Mouse (Mus musculus) adrenal gland, postnatal 36 days (tissue): ENCODE data around the gene Zzz3. TPM values are rescaled to one million over a fixed set of nuclear protein-coding genes. Genes with fewer than 3 reads are reported as not detected.
"Not testable (repeated sequence)": the region's sequence is repeated elsewhere in the genome, so short reads cannot be mapped to it uniquely, and the experiment has no call there.

Experiments used
- DNase-seq, 2 experiments: peaks; one replicate each; pipeline ENCODE4 v3.0.0; 2021; ENCODE audit warnings: mixed read lengths in 1 of 2
- total RNA-seq, 2 experiments: library from RNA; stranded (reverse); gene quantifications; 2 replicates each; pipeline ENCODE4 v1.2.3; 2021

Zzz3 gene
- total RNA-seq, 2 experiments from 2014 or later = 32.7 to 37.6 TPM

DNA sequence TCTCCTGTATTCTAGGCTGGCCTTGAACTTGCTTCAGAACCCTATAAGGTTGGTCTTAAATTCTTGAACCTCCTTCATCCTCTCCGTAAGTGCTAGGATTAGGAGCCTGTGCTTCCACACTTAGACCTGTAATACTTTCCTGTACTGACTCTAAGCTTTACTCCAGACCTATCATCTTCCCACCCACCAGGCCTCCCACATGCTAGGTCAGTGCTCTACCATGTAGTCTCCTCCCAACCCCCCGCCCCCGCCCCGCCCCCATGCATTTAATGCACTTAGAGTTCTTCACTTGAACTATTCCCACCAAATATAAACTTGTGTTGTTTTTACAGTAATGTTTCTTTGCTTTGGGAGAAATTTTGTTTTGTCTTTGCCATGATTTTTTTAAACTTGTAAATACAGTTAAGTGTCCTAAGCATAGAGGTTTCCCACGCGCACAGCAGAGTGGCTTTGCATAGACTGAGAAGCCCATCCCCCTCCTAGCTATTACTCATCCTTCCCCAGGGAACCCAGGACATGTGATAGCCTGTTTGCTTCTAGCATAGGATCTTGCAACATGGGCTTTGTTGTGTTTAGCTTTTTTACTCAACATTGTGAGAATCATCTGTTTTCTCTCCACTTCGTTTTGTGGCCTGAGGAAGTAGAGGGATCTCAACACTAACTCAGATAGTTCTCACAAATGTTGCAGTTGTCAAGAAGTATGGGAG, 6.8 kb downstream of the Zzz3 start:
- DNase-seq = peak; percentile 52 to 78

DNA sequence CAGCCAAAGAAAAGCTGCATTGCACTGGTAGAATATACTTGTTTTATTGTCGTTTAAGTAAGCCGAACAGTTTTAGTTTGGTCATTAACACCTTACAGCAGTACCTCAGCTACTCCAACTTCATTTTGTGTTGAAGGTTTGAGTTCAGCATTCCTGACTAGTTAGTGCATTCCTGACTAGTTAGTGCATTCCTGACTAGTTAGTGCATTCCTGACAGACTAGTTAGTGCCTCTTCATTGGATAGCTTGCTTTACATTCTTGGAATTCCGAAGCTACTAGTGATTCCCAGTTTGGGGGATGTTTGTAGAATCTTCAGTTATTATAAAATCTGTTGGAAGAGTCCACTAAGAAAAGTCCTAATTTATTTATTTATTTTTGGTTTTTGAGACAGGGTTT, 7.4 kb downstream of the Zzz3 start:
- DNase-seq = no peak

DNA sequence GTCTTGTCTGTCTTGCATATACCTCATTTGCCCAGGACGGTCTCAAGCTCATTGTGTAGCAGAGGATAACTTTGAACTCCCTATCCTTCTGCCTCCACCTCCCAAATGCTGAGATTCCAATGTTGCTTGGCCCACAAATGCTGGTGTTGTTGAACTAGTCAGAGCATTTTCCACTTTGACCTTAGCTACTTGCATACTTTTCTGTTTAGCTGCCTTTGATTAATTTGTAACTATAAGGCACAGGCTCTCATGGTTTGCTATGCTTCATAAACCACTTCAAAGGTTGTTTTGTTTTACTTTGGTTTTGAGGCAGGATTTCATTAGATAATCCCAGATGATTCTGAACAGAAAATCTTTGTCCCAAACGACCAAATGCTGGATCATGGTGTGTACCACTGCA, 8.6 kb downstream of the Zzz3 start:
- DNase-seq = no peak

DNA sequence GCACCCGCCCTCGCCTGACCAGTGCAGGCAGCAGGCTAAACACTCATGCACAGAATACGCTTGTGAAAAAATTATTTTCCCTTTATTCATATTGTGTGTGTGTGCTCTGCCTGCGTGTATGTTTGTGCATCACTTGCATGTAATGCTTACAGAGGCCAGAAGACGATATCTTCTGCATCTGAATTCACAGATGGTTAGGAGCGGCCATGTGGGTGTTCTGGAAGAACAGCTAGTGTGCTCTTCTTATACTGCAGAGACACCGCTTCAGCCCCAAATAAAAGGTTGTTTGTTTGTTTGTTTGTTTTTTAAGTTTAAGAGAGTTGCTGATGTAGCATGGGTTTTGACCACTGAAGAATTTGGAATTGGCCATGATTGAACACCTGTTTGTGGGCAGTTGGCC, 10.1 kb downstream of the Zzz3 start:
- DNase-seq = no peak

DNA sequence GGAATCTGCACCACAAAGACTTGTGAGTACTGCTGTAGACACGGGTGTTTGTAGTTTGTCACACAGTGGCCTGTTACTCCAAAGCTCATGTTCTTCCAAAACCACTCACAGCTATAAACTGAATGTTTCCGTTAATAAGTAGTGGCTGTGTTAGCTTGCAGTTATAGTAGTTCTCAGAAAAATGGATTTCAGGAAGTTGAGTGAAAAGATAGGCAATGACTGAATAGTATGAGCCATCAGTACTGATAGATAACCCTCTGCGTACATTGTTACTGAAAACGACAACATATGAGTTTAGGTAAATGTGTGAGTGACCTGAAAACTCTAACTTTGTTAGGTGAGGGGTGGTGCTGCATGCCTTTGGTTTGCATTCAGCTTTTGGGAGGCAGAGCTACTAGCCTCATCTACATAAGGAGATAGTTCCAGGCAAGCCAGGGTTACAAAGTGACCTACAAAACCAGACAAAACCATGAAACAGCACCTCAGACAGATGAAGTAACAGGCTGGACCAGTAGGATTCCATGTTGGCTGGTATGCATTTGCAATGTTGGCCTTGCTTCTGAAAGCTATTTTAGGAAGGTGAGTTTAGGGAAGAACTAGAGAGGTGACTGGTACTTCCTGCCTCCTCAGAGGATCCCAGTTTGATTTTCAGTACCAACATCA, 10.8 kb downstream of the Zzz3 start:
- no peak for DNase-seq

DNA sequence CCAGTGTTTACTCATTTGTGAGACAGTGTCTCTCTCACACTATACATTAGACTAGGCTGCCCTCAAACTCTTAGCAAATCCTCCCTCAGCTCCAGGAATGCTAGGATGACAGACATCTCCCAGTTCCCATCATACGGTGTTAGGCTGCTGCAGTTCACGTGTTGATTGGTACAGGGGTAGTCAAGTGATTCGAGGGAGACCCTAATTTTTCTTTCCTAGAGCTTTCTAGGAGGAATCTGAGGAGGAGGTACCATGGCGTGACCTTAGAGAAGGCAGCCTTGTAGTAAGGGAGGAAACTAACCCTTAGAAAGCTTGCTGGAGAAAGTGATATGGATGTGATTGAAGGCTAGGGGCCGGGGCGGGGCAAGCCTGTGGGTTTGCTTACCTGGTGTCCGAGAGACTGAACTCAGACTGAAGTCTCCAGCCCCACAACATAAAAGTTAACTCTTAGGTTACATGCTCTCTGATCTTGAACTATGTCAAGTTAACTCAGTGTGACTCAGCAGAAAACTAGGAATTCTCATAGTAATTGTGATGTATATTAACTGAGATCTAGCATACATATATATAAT, 15.8 kb downstream of the Zzz3 start:
- DNase-seq = no peak

DNA sequence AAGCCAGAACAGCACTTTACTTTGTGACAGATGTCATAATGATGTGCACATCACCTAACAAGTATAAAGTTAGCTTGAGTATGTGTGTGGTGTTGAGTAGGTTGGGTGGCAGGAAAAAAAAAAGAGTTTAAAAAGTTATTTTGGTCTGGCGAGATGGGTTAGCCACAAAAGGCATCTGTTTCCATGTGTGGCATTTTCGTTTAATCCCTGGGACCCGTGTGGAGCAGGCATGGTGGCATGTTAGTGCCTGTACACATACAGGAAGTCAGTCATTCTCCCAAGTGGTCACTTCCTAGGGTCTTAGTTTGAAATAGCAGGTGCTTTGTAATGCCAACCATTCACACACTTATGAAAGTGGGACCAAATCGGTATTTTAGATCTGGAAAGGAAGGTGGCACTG, 17.1 kb downstream of the Zzz3 start:
- DNase-seq = no peak

DNA sequence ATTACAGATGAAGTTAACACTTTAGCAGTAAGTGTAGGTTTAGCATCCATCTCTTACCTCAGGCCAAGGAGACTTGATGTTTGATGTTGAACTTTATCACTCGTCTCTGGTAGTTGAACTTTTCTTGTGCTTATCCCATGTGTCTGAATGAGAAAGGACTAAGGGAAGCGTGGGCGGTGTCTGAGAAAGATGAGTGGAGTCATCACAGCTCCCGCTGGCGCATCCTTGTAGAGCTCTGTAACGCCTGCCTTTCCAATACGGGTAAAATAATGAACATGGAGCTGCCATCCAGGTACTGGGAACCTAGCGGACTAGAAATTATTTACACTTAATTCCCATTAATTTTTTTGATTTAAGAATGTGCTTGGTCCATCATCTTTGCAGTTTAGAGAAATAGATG, 33.7 kb downstream of the Zzz3 start:
- no peak for DNase-seq

DNA sequence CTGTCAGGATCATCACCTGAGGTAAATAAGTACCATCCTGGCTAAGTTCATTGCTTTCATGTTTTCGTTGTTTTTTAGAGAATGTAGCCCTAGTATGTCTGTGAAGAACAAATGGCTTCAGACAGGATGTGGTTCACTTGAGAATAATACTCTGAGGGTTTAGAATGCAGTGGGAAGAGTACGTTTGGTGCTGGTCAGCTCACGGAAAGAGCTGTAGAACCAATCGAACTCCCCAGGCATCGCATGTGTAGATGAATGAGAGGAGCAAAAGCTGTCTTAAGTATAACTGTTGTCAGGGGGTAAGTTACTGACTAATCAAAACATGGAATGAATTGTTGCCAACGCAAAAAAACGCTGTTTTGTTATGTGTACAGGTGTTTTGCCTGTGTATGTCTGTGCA, 37.4 kb downstream of the Zzz3 start:
- DNase-seq = no peak

DNA sequence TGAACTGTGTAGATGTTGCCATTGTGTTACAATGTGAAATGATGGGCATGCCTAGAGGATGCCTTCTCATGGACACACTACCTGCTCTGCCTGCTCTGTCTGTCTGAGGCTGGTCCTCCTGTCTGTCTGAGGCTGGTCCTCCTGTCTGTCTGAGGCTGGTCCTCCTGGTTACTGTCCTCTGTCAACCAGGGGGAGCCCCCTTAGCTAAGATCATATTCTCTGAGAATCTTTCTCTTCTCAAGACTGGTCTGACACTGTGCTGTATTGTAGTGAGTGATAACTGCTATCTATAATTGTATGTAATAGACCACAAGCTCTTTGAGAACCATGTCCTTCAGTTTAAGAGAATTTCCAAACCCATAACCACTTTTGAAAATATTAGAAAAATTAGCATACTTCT, 40.3 kb downstream of the Zzz3 start:
- no peak for DNase-seq

DNA sequence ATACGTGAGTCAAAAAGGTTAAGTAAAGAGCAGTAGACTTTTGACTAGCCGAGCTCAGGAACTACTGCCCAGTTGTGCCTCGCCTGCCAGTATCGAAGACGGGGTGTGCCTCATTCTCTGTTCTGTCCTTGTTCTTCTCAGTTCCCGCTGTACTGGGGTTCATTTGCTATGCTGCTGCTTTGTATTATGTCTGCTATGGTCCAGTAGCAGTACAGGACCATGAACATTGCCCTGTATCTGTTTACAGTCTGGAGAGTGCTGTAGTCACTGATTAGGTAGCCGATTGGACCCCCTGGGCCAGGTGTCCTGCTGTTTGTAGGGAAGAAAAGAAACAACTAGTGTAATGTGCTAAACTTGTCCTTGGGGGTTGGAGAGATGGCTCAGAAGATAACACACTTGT, 42.8 kb downstream of the Zzz3 start:
- DNase-seq = no peak

DNA sequence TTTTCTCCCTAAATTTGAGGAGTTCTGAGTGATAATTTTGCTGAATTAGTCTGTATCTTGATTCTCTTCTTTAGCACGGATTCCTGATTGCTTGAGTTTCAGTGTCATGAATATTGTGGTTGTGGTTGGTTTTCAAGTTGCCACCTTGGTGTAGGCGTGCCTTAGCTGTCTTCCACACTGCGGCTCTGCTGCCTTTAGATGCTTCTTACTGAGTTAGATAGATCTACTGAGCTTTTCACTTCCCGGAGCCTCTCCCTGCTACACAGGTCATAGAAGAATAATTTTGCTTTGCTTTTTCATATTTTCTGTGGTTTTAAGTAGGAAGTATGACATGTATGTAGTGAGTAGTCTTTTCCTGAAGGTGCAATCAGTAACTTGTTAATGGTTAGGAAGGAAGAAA, 47.5 kb downstream of the Zzz3 start:
- DNase-seq = no peak

DNA sequence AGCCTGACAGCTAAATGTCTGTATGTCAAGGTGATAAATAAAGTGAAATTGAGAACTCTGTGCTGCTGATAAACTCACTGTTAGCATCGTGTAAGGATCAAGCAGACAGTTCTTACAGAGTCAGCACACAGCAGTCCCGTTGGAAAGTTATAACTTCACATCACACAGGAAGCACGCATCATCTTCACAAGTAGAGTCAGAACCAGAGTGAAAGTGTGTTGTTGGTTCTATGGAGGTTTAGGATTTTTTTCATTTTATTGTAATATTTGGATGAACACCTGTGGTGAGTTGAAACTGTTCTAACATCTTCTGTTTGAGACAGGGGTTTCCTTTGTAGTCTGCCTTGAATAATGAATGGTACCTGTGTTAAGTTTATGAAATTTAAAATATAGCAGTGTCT, 48.8 kb downstream of the Zzz3 start:
- no peak for DNase-seq

DNA sequence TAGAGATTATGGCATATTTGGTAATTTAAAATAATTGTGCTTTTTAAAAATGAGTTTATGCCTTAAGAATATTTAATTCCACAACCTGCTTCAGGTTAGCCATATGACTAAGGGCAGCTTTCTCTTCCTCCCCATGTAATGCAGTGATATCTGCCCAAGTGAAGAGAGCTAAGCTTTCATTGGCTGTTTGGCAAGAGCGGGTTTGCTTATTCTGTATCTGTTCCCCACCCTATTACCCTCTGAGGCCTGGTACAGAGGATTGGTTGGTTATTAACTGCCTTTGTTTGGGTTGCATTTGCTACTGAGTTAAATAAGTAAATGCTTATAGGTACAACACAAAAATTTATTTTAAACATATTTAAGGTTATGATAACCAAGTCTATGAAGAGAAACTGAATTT, 51.7 kb downstream of the Zzz3 start:
- DNase-seq = no peak

DNA sequence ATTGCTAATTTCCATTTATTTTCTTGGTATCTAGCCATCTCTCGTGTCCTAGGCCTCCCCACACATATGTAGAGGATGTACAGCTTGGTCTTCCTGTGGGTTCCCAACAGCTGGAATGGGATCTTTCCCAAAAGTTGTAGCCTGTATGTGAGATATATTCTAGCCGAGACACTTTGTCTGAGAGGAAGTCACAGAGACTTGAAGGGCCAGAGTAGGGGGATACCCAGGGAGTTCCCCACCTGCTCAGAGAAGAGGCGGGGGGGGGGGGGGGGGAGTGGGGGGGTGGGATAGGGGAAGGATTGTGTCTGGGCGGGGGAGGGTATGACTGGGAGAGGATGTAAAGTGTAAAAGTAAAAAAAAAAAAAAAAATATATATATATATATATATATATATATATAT, 57.9 kb downstream of the Zzz3 start:
- no peak for DNase-seq

DNA sequence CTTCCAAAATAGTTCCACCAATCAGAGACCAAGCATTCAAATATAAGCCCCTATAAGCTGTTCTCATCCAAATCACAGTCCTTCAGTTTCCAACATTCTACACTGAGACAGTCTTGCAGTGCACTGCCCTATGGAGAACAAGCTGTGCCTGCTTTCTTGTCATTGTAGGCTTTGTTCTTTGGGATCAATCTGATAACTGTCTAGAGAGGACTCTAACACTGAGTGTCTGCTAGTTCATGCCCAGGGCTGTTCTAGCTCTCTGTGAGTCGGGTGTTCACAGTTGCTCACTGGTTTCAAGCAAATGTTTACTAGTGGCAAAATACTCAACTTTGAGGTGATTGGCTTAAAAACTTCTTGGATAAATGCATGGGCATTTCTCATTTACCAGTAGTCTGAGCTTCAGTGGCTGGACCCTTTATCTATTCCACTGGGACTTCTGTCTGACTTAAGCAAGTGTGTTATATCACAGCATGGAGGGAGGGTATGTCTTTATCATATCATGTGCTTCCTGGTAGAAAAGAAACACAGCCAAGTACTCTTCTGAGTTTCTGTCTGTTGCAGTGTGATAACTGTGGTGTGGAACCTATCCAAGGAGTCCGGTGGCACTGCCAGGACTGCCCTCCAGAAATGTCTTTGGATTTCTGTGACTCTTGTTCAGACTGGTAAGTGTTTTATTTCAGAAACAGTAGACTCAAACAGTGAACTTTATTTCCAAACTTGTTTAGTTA, 62.2 kb downstream of the Zzz3 start:
- no peak for DNase-seq

DNA sequence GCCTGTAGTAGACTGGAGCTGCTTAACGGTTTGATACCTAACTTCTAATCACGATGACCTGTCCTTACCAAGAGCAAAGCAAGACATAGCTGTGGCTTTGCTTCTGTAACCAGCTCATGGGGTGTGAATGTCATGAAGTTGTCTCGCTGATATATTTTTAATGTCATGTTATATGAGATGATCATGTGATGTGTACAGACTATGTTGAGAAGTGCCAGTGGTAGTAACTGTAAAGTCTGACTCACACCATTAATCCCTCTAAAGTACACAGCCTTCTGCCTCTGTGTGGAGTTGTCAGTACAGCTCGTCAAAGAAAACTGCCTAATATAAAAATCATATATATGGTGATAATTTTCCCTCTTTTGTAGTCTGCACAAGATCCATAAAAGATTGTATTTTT, 63.6 kb downstream of the Zzz3 start:
- DNase-seq = not testable (repeated sequence)

DNA sequence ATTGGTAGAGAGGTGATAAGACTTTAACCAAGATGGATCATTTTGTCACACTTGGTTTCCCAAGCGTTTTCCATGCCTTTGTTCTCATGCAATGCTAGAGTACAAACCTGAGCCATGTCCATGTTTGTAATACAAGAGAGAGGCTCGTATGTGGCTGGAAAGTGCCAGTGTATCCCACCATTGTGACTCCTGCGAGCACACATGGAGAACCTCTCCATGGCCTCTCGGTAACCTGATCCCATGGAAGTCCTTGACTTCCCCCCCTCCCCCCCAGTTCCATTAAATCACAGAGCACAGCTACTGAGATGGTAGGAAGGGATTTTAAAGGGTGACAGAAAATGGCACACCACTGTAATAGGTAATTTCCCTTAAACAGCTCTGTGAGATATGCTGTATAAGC, 65.5 kb downstream of the Zzz3 start:
- no peak for DNase-seq

DNA sequence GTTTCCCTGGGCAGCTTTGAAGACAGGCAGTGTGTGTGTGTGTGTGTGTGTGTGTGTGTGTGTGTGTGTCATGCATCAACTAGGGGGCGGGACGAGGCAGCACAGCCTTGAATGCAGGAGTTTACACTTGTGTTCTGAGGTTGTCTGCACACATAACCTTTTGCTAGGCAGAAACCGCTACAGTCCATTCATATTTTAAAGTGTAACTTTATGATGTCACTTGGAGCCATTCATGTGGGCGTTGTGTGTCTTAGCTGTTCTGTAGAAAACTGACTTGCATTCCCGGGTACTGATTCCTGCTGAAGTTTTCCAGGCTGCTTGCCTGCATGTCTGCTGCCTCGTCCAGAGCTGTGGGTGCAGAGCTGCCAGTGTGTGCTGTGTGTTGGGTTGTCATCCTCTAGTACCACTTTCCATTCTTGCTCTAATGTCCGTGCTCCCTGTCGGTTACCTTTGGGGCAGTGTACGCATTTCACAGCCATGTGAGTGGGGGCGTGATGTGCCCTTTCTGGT, 66.8 kb downstream of the Zzz3 start:
- no peak for DNase-seq

DNA sequence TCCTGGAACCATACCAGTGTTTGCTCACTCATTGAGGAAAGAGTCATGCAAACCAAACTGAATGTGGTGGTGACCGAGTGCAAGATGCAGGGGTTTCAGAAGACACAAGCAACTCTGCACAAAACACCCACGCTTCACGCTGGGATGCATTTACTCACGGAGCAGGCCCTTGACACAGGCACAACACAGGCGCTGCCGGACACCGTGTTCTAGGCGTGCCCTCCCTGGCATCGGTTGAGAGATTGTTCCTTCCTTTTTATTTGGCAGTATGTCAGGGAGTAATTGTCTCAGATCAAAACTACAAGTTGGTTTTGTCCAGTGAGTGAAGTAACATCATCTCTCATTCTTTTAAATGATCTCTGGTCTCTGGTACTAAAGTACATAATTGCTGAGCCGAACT, 67.6 kb downstream of the Zzz3 start:
- DNase-seq = no peak

DNA sequence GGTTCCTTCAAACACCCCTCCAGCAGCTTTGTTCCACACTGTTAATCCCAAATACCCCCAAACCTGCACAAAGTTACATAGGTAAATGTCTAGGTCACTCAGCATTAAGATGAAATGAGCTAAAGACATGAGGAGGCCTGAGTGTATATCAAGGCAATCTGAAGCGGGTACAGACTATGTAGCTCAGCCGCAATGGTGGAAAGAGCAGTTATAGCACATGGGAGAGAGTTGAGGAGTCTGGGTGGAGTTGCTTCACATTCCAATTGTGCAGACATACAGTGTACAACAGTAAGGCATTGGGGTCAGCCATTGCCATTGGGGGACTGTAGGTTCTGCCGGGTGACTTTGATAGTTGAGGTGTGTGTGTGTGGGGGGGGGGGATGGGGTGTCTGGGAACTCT, 69.2 kb downstream of the Zzz3 start:
- DNase-seq = no peak

DNA sequence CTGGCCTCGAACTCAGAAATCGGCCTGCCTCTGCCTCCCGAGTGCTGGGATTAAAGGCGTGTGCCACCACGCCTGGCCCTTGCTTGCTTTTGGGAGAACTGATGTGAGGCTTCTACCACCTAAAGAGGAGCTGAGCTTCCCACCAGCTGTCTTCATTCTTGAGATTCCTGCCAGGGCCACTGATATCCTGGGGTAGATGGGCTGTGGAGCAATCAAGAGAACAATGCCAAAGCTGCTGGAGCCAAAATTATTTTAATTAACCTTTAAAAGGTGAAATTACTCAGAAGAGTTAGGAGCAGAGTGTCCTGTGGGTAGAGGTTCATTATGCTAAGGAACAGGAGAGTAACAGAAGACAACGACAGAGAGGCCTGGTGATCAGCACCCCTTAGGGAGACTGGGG, 70.1 kb downstream of the Zzz3 start:
- DNase-seq = no peak

DNA sequence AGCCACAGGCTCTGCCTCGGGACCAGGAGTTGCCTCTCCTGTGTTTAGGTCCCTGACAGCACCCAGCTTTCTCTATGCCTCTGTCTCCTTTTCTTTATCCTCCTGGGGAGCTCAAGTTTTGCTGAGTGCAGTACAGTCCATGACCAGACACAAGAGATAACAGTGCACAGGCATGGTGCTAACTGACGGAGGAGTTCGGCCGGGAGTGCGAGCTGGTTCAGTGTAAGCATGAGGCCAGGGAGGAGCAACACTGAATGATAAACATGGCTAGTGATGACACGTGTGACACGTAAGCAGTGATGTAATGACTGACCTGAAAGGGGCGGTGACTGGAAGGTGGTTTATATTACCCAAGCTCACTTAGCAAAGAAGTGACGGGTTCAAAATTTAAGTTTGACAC, 71.6 kb downstream of the Zzz3 start:
- no peak for DNase-seq
